Comparison of ENCODE assay signal across 8 mouse cellular contexts in genomic region chr10:126979121-126979635, GRCm38 (mm10). TPM values are rescaled to one million over a fixed set of nuclear protein-coding genes. Genes with fewer than 3 reads are reported as not detected.
A peak's percentile ranks its signal among the peaks of the same experiment; 100 is the strongest.
DNase-seq lines count a peak whose midpoint lies in the region; ATAC-seq lines count a peak whose summit lies in the region.

No protein-coding gene starts in this region.

- no peaks in the 10 kb centered on the region for H3K9me3 ChIP-seq in forebrain, embryonic 10.5 days
- H3K9me3 ChIP-seq in limb, embryonic 12.5 days = no peaks in the 10 kb centered on the region
- H3K9me3 ChIP-seq in midbrain, embryonic 13.5 days = no peaks in the 10 kb centered on the region

- intact Hi-C loops in heart, postnatal 36 days (cut with DNase I) = no loop called here

- WGBS in forebrain, embryonic 10.5 days = under 1% methylated on average over 49 of the region's 62 CpGs
- WGBS in limb, embryonic 12.5 days = 0% methylated on average over 38 of the region's 62 CpGs
- WGBS in midbrain, embryonic 13.5 days = 0% methylated on average over 19 of the region's 62 CpGs

- peak overlapping the region; percentile 98 for H3K9ac ChIP-seq in limb, embryonic 12.5 days (replicated peaks)
- H3K9ac ChIP-seq in midbrain, embryonic 13.5 days (replicated peaks) = peak overlapping the region; percentile 96

- no peak; the same call in 1 of the 2 replicates for ATAC-seq in limb, embryonic 12.5 days (ENCODE audit: insufficient number of reproducible peaks, insufficient read depth, low FRiP score, low TSS enrichment, low read depth)
- ATAC-seq in midbrain, embryonic 13.5 days = peak; percentile 35

- peaks cover 19% of the 10 kb centered on the region for H3K36me3 ChIP-seq in forebrain, embryonic 10.5 days (replicated peaks)
- peaks cover 18% of the 10 kb centered on the region for H3K36me3 ChIP-seq in limb, embryonic 12.5 days
- no peaks in the 10 kb centered on the region for H3K36me3 ChIP-seq in midbrain, embryonic 13.5 days

- 0 out of 2 replicates have a peak, but pooled peaks cover 3% of the 10 kb centered on the region for H3K27me3 ChIP-seq in forebrain, embryonic 10.5 days (ENCODE audit: poor library complexity, severe bottlenecking)
- H3K27me3 ChIP-seq in limb, embryonic 12.5 days = no peaks in the 10 kb centered on the region
- peaks cover 5% of the 10 kb centered on the region; the same call in 1 of the 2 replicates for H3K27me3 ChIP-seq in midbrain, embryonic 13.5 days

- H3K4me3 ChIP-seq in forebrain, embryonic 10.5 days = peak overlapping the region; percentile 99
- H3K4me3 ChIP-seq in limb, embryonic 12.5 days (replicated peaks) = peak overlapping the region; percentile 100
- peak overlapping the region; percentile 94 for H3K4me3 ChIP-seq in midbrain, embryonic 13.5 days (replicated peaks)

- peak; percentile 66 for DNase-seq in embryo, embryonic 11 days
- no peak for DNase-seq in embryo, embryonic 10 days (ENCODE audit: low spot score)
- DNase-seq in adrenal gland, adult 18-20 months (ENCODE audit: low spot score in 2 of 2) = peak; percentile 78 to 79
- peak; percentile 46 for DNase-seq in forebrain, embryonic 10.5 days (ENCODE audit: extremely low spot score, low spot score)
- peak; percentile 68 to 80 for DNase-seq in heart, postnatal 36 days
- peak; percentile 71 for DNase-seq in testis, postnatal 14 days (ENCODE audit: low spot score)

- peak overlapping the region; percentile 98 for H3K4me2 ChIP-seq in limb, embryonic 12.5 days
- H3K4me2 ChIP-seq in midbrain, embryonic 13.5 days (replicated peaks) = peak overlapping the region; percentile 81

- H3K27ac ChIP-seq in forebrain, embryonic 10.5 days = peak overlapping the region; percentile 99
- H3K27ac ChIP-seq in limb, embryonic 12.5 days = peak overlapping the region; percentile 100
- peak overlapping the region; percentile 100 for H3K27ac ChIP-seq in midbrain, embryonic 13.5 days

- H3K4me1 ChIP-seq in forebrain, embryonic 10.5 days = peaks cover 63% of the 10 kb centered on the region
- peaks cover 48% of the 10 kb centered on the region for H3K4me1 ChIP-seq in limb, embryonic 12.5 days (replicated peaks)
- H3K4me1 ChIP-seq in midbrain, embryonic 13.5 days (replicated peaks) = peaks cover 48% of the 10 kb centered on the region

RNA-seq across cellular contexts. Expression of gene Ctdsp2, which starts 0.7 kb away (rescaled TPM):
- 10 to 100 TPM; 73.0 to 98.7 TPM for total RNA-seq in adrenal gland, adult 18-20 months (2021)
- 42.3 and 42.5 TPM in 2 replicates for polyA plus RNA-seq in forebrain, embryonic 10.5 days (2016; fragmentation: Nextera tagmentation; extraction: Ambion mirVana)
- 100 to 1,000 TPM; 131 to 136 TPM for total RNA-seq in heart, postnatal 36 days (2021)
- polyA plus RNA-seq in limb, embryonic 12.5 days (2016; fragmentation: Nextera tagmentation; extraction: Ambion mirVana) = 74.6 and 89.2 TPM in 2 replicates
- polyA plus RNA-seq in midbrain, embryonic 13.5 days (2015; fragmentation: Nextera tagmentation; extraction: Ambion mirVana) = 18.7 and 23.6 TPM in 2 replicates

RNA-seq across cellular contexts. Expression of gene Avil, which starts 21.3 kb away (rescaled TPM):
- 1 to 10 TPM in 1 of 2 experiments, under 1 TPM in 1; 0.67 to 5.5 TPM for total RNA-seq in adrenal gland, adult 18-20 months (2021)
- 0.06 and 0.10 TPM in 2 replicates for polyA plus RNA-seq in forebrain, embryonic 10.5 days (2016; fragmentation: Nextera tagmentation; extraction: Ambion mirVana)
- total RNA-seq in heart, postnatal 36 days (2021) = under 1 TPM; 0.35 to 0.80 TPM
- polyA plus RNA-seq in limb, embryonic 12.5 days (2016; fragmentation: Nextera tagmentation; extraction: Ambion mirVana) = 0.15 and 1.1 TPM in 2 replicates
- polyA plus RNA-seq in midbrain, embryonic 13.5 days (2015; fragmentation: Nextera tagmentation; extraction: Ambion mirVana) = 2.2 and 2.8 TPM in 2 replicates

RNA-seq across cellular contexts. Expression of gene Tsfm, which starts 51.5 kb away (rescaled TPM):
- 10 to 100 TPM; 55.1 to 61.3 TPM for total RNA-seq in adrenal gland, adult 18-20 months (2021)
- polyA plus RNA-seq in forebrain, embryonic 10.5 days (2016; fragmentation: Nextera tagmentation; extraction: Ambion mirVana) = 110 and 117 TPM in 2 replicates
- 10 to 100 TPM; 56.1 to 62.2 TPM for total RNA-seq in heart, postnatal 36 days (2021)
- polyA plus RNA-seq in limb, embryonic 12.5 days (2016; fragmentation: Nextera tagmentation; extraction: Ambion mirVana) = 85.2 and 99.1 TPM in 2 replicates
- polyA plus RNA-seq in midbrain, embryonic 13.5 days (2015; fragmentation: Nextera tagmentation; extraction: Ambion mirVana) = 63.5 and 63.9 TPM in 2 replicates
